ENCODE assay signal across 22 mouse cellular contexts in the genomic region with DNA sequence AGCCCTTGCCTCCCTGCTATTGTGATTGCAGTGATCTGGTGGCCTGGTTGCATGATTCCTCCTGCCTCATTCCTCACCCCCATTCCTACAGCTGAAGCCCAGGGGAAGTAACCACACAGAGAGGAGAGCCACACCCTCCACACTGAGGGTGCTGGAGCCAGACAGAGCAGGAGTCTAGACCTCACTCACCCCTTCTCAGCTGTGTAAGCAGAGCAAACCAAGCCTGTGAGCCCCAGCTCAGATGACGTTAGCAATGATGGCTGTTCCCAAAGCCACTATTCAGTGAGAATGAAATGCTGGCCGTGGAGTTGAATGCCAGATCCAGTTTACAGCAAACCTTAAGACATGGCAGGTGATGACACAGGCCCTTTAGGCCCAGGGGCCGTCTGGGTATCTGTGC.
A peak's percentile ranks its signal among the peaks of the same experiment; 100 is the strongest.
DNase-seq lines count a peak whose midpoint lies in the region; ATAC-seq and TF ChIP-seq lines count a peak whose summit lies in the region.
"Had no signal": no experiment of that assay in that cellular context is flagged by ENCODE, and none has a peak within 500 bp of the region (broad histone marks: within the 10 kb centered on the region; RNA-seq: fewer than 3 reads in every experiment).

No protein-coding gene starts in this region.

- H3K9ac ChIP-seq in forebrain, embryonic 11.5 days (ENCODE audit: low read length) = no peak overlapping the region
- no peak overlapping the region for H3K9ac ChIP-seq in forebrain, postnatal 0 days
- no peak overlapping the region for H3K9ac ChIP-seq in hindbrain, postnatal 0 days (replicated peaks; ENCODE audit: low read length)
- no peak overlapping the region for H3K9ac ChIP-seq in lung, postnatal 0 days (replicated peaks; ENCODE audit: low read depth)
- H3K9ac ChIP-seq: embryonic facial prominence, embryonic 15.5 days; heart, embryonic 15.5 days; limb, embryonic 12.5 days; liver, postnatal 0 days; midbrain, embryonic 12.5 days had no signal

- TF ChIP-seq EP300 in lung, postnatal 0 days (IDR thresholded peaks at IDR 0.05) = no peak

- H3K27ac ChIP-seq in forebrain, embryonic 10.5 days = peak overlapping the region; percentile 31; the same call in 1 of the 2 replicates
- H3K27ac ChIP-seq in forebrain, embryonic 11.5 days (ENCODE audit: low read depth, low read length) = no peak overlapping the region
- 0 out of 2 replicates have a peak overlapping the region, but pooled peaks have one; percentile 40 for H3K27ac ChIP-seq in forebrain, postnatal 0 days (ENCODE audit: low read depth, low read length)
- H3K27ac ChIP-seq in hindbrain, postnatal 0 days = peak overlapping the region; percentile 27; the same call in 1 of the 2 replicates
- no peak overlapping the region for H3K27ac ChIP-seq in lung, postnatal 0 days (ENCODE audit: low read length)
- H3K27ac ChIP-seq: embryonic facial prominence, embryonic 15.5 days; heart, embryonic 15.5 days; limb, embryonic 12.5 days had no signal

- no peak for DNase-seq in forebrain, embryonic 10.5 days (ENCODE audit: extremely low spot score, low spot score)
- DNase-seq in forebrain, embryonic 11.5 days (ENCODE audit: low spot score) = no peak
- peak; percentile 54 for DNase-seq in MN1 (ENCODE audit: low spot score)
- DNase-seq in forebrain, postnatal 0 days = no peak
- DNase-seq in hindbrain, postnatal 0 days (ENCODE audit: low spot score) = peak; percentile 22
- DNase-seq in adrenal gland, postnatal 14 days = no peak
- DNase-seq in lung, postnatal 0 days (ENCODE audit: low spot score) = no peak
- DNase-seq: cerebellum, adult 11 months; cerebellum, adult 9-11 months; gastrocnemius, postnatal 36 days; heart, postnatal 36 days; kidney, adult 2 months; kidney, postnatal 10 days; liver, postnatal 0 days; lung, postnatal 10 days; thymus, postnatal 36 days had no signal

- H3K27me3 ChIP-seq in forebrain, embryonic 10.5 days (ENCODE audit: poor library complexity, severe bottlenecking) = peaks cover 6% of the 10 kb centered on the region; the same call in 1 of the 2 replicates
- no peaks in the 10 kb centered on the region for H3K27me3 ChIP-seq in forebrain, embryonic 11.5 days (ENCODE audit: control insufficient read depth, insufficient read depth, low read length)
- H3K27me3 ChIP-seq in forebrain, postnatal 0 days (ENCODE audit: insufficient read depth, low read length) = no peaks in the 10 kb centered on the region
- no peaks in the 10 kb centered on the region for H3K27me3 ChIP-seq in hindbrain, postnatal 0 days (ENCODE audit: insufficient read depth, low read length)
- no peaks in the 10 kb centered on the region for H3K27me3 ChIP-seq in lung, postnatal 0 days (replicated peaks; ENCODE audit: insufficient read depth, low read length)
- H3K27me3 ChIP-seq: embryonic facial prominence, embryonic 15.5 days had no signal

- WGBS in forebrain, embryonic 10.5 days = 71% methylated on average over 3 of the region's 3 CpGs
- WGBS in forebrain, embryonic 11.5 days = 73% methylated on average over 3 of the region's 3 CpGs
- 49% methylated on average over 3 of the region's 3 CpGs for WGBS in forebrain, postnatal 0 days
- 58% methylated on average over 3 of the region's 3 CpGs for WGBS in hindbrain, postnatal 0 days
- WGBS in lung, postnatal 0 days = 59% methylated on average over 3 of the region's 3 CpGs

- H3K9me3 ChIP-seq in forebrain, embryonic 10.5 days = no peaks in the 10 kb centered on the region
- no peaks in the 10 kb centered on the region for H3K9me3 ChIP-seq in forebrain, embryonic 11.5 days (ENCODE audit: control insufficient read depth, low read length)
- H3K9me3 ChIP-seq in forebrain, postnatal 0 days (ENCODE audit: low read length) = no peaks in the 10 kb centered on the region
- no peaks in the 10 kb centered on the region for H3K9me3 ChIP-seq in hindbrain, postnatal 0 days (ENCODE audit: low read length)
- H3K9me3 ChIP-seq in lung, postnatal 0 days (ENCODE audit: low read length) = no peaks in the 10 kb centered on the region
- H3K9me3 ChIP-seq: embryonic facial prominence, embryonic 15.5 days; heart, embryonic 15.5 days; limb, embryonic 12.5 days; midbrain, embryonic 12.5 days had no signal

- no peak overlapping the region for H3K4me2 ChIP-seq in forebrain, embryonic 11.5 days (ENCODE audit: low read depth, low read length, severe bottlenecking)
- H3K4me2 ChIP-seq in forebrain, postnatal 0 days (ENCODE audit: low read depth) = no peak overlapping the region
- no peak overlapping the region for H3K4me2 ChIP-seq in hindbrain, postnatal 0 days (ENCODE audit: low read depth, low read length)
- H3K4me2 ChIP-seq in lung, postnatal 0 days (replicated peaks; ENCODE audit: low read depth, low read length) = no peak overlapping the region
- H3K4me2 ChIP-seq: embryonic facial prominence, embryonic 15.5 days; heart, embryonic 15.5 days; limb, embryonic 12.5 days; liver, embryonic 11.5 days; midbrain, embryonic 12.5 days had no signal

- TF ChIP-seq CTCF in forebrain, postnatal 0 days (IDR thresholded peaks at IDR 0.05; ENCODE audit: low read depth) = no peak
- no peak for TF ChIP-seq CTCF in hindbrain, postnatal 0 days (IDR thresholded peaks at IDR 0.05; ENCODE audit: low read depth)
- no peak for TF ChIP-seq CTCF in lung, postnatal 0 days (IDR thresholded peaks at IDR 0.05)

- no peak for ATAC-seq in forebrain, embryonic 11.5 days (replicated peaks; ENCODE audit: low FRiP score)
- ATAC-seq in forebrain, postnatal 0 days = no peak
- ATAC-seq in hindbrain, postnatal 0 days = no peak; the same call in 1 of the 2 replicates
- no peak for ATAC-seq in lung, postnatal 0 days
- no peak for ATAC-seq in activated CD4-positive, CD25-positive, alpha-beta regulatory T cell, adult 4 months
- ATAC-seq: liver, postnatal 0 days had no signal

- no peaks in the 10 kb centered on the region for H3K36me3 ChIP-seq in forebrain, embryonic 10.5 days (replicated peaks)
- H3K36me3 ChIP-seq in forebrain, embryonic 11.5 days (ENCODE audit: control insufficient read depth, insufficient read depth, low read length) = no peaks in the 10 kb centered on the region
- no peaks in the 10 kb centered on the region for H3K36me3 ChIP-seq in forebrain, postnatal 0 days (ENCODE audit: insufficient read depth)
- no peaks in the 10 kb centered on the region for H3K36me3 ChIP-seq in hindbrain, postnatal 0 days (ENCODE audit: insufficient read depth, low read length)
- H3K36me3 ChIP-seq in lung, postnatal 0 days (ENCODE audit: insufficient read depth, low read length) = no peaks in the 10 kb centered on the region
- H3K36me3 ChIP-seq: embryonic facial prominence, embryonic 15.5 days; heart, embryonic 15.5 days; limb, embryonic 12.5 days; midbrain, embryonic 12.5 days had no signal

- no peak overlapping the region for H3K4me3 ChIP-seq in forebrain, embryonic 10.5 days
- H3K4me3 ChIP-seq in forebrain, embryonic 11.5 days (ENCODE audit: low read depth, low read length) = no peak overlapping the region
- H3K4me3 ChIP-seq in forebrain, postnatal 0 days (ENCODE audit: low read depth, low read length) = no peak overlapping the region
- H3K4me3 ChIP-seq in hindbrain, postnatal 0 days (ENCODE audit: low read length) = no peak overlapping the region
- H3K4me3 ChIP-seq in lung, postnatal 0 days (ENCODE audit: low read depth, low read length) = no peak overlapping the region
- H3K4me3 ChIP-seq: embryonic facial prominence, embryonic 15.5 days; heart, embryonic 15.5 days; limb, embryonic 12.5 days; midbrain, embryonic 12.5 days had no signal

- peaks cover 19% of the 10 kb centered on the region for H3K4me1 ChIP-seq in forebrain, embryonic 10.5 days
- H3K4me1 ChIP-seq in forebrain, embryonic 11.5 days (replicated peaks; ENCODE audit: control insufficient read depth, insufficient read depth, low read length) = 0 out of 2 replicates have a peak, but pooled peaks cover 6% of the 10 kb centered on the region
- peaks cover 7% of the 10 kb centered on the region for H3K4me1 ChIP-seq in forebrain, postnatal 0 days (ENCODE audit: insufficient read depth)
- 0 out of 2 replicates have a peak, but pooled peaks cover 4% of the 10 kb centered on the region for H3K4me1 ChIP-seq in hindbrain, postnatal 0 days (ENCODE audit: insufficient read depth, low read length)
- H3K4me1 ChIP-seq in lung, postnatal 0 days (ENCODE audit: insufficient read depth, low read depth, low read length) = no peaks in the 10 kb centered on the region
- H3K4me1 ChIP-seq: heart, embryonic 15.5 days; limb, embryonic 12.5 days had no signal

Comparison
In these comparisons a context has a peak if more than half of its experiments do, and no peak if none do; other contexts are left out.
1. H3K27ac ChIP-seq: peak in forebrain, embryonic 10.5 days (single experiment), forebrain, postnatal 0 days (single experiment) and hindbrain, postnatal 0 days (single experiment); none in forebrain, embryonic 11.5 days (single experiment) and lung, postnatal 0 days (single experiment).
2. DNase-seq: peak in MN1 (single experiment) and hindbrain, postnatal 0 days (single experiment); none in forebrain, embryonic 10.5 days (single experiment), forebrain, embryonic 11.5 days (single experiment), forebrain, postnatal 0 days (single experiment), adrenal gland, postnatal 14 days (single experiment) and lung, postnatal 0 days (single experiment).